Mouse (Mus musculus) mouse embryonic stem cell (cell line): ENCODE data around the gene Ntng2.

Experiments used
- in situ Hi-C, 2 experiments: fragments of 300-500 bp; cut with MboI; formaldehyde crosslinking; loops; 1 replicate in 1 of 2; 3 replicates in 1 of 2; pipeline ENCODE4 v1.14.3; 2019 to 2020; ENCODE audit warnings: low sequenced_read_pairs in 2 of 2, low pct_unique_long_range_greater_than_20kb in 1 of 2, mixed read lengths in 1 of 2; ENCODE audit not compliant: unreplicated experiment in 1 of 2

Gene Ntng2

GRCm38 (mm10) chr2:29198446-29198845 is 54.4 kb downstream of the Ntng2 start:
- in situ Hi-C loops = no loop called here

DNA sequence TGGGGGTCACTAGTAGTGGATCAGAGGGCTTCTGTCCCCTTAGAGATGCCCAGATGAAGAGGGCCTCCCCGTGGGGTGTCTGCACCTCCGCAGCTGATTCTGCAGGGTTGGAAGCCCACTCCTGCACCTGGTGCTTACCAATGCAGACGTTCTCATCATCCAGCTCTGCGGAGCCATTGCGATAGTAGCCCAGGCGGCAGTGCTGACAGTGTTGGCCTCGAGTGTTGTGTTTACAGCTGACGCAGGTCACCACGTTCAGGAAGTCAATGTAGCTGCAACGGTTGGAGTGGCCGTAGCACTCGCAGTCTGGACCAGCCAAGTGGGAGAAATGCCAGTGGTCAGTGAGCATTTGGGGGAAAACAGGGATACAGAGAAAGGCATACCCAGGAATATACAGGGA is 56.0 kb downstream of the Ntng2 start:
- in situ Hi-C loops = no loop called here

- in situ Hi-C loops = no loop called here
These were observed 58.0 kb downstream of the Ntng2 start for GRCm38 (mm10) chr2:29194547-29195463.

DNA sequence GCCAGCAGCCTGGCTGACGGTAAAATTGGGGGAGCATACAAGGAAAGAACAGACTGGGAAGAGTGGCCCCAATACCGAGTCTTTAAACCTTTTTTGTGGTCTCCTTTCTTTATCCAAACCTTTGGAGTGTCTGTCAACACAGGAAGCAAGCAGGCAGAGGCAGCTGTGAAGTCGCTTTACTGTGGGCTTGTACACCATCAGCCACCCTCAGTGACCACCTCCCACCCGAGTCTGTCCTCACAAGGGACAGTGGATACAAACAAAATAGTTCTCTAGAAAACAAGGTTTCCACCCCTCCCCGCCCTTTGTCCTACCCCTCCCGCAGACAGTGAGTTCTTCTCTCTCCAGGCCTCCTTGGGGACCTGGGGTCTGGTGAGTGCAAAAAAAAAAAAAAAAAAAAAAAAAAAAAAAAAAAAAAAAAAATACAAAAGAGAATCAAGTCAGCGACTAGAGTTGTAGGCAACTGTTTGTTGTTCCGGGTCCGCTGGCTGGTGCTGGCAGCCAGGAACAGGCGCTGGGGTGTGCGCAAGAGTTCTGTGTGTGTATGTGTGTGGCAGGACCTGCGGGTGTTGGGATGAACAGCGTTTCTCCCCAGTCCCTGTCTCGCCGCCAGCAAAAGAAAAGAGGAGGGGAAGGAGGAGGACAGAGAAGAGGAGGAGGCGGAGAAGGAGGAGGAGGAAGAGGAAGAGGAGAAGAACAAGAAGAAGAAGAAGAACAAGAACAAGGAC is 58.8 kb downstream of the Ntng2 start:
- in situ Hi-C loops = no loop called here

- in situ Hi-C loops = no loop called here
These were observed 60.1 kb downstream of the Ntng2 start for GRCm38 (mm10) chr2:29192629-29193278.

- in situ Hi-C loops = no loop called here
These were observed 61.3 kb downstream of the Ntng2 start for GRCm38 (mm10) chr2:29191216-29192215.

- in situ Hi-C loops = no loop called here
These were observed 62.4 kb downstream of the Ntng2 start for GRCm38 (mm10) chr2:29190392-29190791.

DNA sequence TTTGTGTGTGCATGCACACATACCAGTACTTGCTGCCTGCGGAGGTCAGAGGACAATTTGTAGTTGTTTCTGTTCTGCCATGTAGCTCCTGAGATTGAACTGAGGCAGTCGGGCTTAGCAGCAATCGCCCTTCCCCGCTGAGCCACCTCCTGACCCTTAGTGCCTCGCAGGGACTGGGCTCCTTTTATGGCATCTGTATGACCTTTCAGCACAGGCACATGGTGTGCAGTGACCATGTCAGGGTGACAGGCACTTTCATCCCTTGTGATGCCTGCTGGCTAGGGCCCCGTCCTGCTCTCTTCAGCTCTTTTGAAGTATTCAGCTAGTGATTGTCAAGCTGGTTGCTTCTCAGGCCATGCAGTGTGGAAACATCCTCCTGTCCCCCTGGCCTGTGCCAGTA is 66.6 kb downstream of the Ntng2 start:
- in situ Hi-C loops = no loop called here

- in situ Hi-C loops = no loop called here
These were observed 69.4 kb downstream of the Ntng2 start for GRCm38 (mm10) chr2:29183266-29183924.

- in situ Hi-C loops = no loop called here
These were observed 71.7 kb downstream of the Ntng2 start for GRCm38 (mm10) chr2:29181111-29181510.

DNA sequence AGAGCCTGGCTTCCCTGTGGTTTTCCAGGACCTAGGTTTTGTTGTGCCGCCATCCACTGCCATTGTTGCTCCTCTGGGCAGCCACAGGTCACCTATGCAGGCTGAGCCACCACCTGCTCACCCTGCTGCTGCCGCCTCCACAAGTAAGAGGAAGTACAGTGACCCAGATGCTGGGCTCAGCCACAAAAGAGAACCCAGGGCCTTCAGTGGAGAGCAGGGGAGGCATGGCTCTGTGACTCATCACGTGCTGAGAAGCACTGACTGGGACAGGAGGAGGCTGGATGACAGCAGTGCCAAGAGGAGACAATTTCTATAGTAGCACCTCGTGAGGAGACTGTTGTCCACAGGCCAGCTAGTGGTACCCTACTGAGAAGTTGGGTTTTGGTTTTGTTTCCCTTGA is 73.0 kb downstream of the Ntng2 start:
- in situ Hi-C loops = no loop called here

DNA sequence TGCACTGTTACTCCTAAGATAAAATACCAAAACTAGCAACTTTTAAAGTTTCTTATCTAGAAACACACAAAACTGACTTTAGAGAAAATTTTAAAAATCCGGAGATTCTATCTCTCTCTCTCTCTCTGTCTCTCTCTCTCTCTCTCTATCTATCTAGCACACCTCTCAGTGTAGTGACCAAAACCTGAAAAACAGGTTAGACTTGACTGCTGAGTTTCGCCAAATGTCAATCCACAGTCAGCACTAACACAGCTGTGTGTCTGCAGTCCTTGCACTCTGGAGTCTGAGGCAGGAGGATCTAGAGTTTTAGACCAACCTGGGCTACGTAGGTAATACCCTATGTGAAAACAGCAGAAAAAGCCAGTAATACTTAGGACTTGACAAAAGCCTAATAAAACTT is 77.9 kb downstream of the Ntng2 start:
- in situ Hi-C loops = loop anchor here in 1 of 2 experiments (25.0 kb wide), 1 partner anchor 737 kb away; no protein-coding TSS in a partner anchor

- in situ Hi-C loops = loop anchor here in 1 of 2 experiments (25.0 kb wide), 1 partner anchor 744 kb away; no protein-coding TSS in a partner anchor
These were observed 84.7 kb downstream of the Ntng2 start for GRCm38 (mm10) chr2:29168067-29168466.

GRCm38 (mm10) chr2:29151941-29152340 is 100.9 kb downstream of the Ntng2 start:
- in situ Hi-C loops = loop anchor here in 1 of 2 experiments (25.0 kb wide), 1 partner anchor 760 kb away; no protein-coding TSS in a partner anchor
